Mouse (Mus musculus): ENCODE data around the gene Agbl4. TPM values are rescaled to one million over a fixed set of nuclear protein-coding genes. Genes with fewer than 3 reads are reported as not detected.

Agbl4 gene
- total RNA-seq (2022) = under 1 TPM; 0.20 to 0.72 (median 0.42) TPM

GRCm38 (mm10) chr4:110397618-110398045 lies at the start of gene Agbl4:
Gene Agbl4 (plus strand): TSS chr4:110397661.
- peak; percentile 3 for DNase-seq (ENCODE audit: low spot score)

- no peak for DNase-seq (ENCODE audit: low spot score)
These were observed 46.6 kb upstream of the Agbl4 start for GRCm38 (mm10) chr4:110350856-110351177.

DNA sequence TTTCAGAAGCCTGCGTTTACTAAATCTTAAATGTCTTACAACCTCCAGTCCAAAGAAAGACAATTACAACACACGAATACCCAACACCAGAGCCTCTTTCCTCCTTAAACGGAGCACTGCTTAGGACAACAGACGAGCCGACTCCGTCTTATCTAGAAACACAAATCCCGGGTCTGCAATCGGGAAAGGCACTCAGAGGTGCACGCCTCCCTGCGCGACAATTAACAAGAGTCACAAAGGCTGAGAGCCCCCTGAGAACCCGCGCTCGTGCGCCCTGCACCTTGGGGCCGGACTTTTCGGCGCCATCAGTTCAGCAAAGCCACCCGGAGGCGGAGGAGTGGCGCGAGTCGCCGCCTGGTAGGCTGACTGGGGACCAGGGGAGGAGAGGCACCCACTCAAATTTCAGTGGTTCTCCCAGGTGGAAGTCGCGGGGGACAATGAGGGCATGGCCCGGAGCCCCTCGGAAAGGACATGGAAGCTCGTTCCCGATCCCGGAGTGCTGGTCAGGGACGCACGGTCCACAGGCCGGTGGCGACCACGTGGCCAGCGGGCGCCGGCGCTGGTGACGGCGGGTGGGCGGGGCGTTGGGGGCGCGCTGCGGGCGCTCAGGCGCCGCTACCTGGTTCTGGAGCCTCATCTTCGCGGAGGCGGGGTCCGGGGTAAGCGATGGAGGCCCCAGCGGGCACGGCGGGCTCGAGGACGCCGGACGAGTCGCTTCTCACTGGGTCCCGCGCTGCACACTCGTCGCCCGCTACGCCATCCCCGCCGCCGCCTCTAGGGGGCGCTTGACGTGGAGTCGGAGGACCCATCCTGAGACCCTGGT lies 46.1 kb upstream of the Agbl4 start, which contains the start of gene Elavl4:
Elavl4 (minus strand) TSS at position 732 of the 823 bp plus-strand sequence.
- DNase-seq (ENCODE audit: low spot score) = peak; percentile 1

DNA sequence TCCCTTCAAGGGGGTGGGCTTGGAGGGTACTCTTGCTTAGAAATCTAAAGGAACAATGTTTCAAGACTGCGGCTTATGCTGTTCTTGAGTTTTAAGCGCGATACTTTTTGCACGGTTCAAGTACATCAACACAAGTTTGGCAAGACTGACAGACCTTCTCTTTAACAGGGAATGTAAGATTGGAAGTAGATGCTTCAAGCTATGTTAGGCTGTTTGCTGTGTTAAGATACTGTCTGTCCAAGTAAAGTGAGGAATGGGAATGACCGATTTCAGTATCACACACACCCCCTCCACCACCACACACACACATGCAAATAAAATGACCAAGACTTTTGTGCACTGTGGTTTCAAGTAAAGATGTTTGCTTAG lies 45.5 kb upstream of the Agbl4 start:
- no peak for DNase-seq (ENCODE audit: low spot score)

DNA sequence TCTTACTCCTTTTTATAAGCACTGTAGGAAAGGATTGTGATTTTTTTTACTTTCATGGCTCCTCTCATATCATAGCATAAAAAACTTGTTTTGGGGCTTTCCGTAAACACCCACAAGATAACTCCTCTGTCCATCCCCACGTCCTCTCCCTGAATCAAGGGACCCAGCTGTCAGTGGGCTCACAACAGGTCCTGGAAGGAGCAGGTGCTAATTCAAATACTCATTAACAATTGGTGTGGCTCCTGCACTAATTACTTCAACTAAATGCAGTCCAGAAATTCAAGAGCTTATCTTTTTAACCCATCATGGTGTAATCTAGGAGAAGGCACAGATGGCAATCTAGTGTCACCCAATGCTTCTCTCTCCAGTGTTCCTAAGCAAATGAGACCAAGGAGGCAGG lies 36.9 kb upstream of the Agbl4 start:
- no peak for DNase-seq (ENCODE audit: low spot score)

DNA sequence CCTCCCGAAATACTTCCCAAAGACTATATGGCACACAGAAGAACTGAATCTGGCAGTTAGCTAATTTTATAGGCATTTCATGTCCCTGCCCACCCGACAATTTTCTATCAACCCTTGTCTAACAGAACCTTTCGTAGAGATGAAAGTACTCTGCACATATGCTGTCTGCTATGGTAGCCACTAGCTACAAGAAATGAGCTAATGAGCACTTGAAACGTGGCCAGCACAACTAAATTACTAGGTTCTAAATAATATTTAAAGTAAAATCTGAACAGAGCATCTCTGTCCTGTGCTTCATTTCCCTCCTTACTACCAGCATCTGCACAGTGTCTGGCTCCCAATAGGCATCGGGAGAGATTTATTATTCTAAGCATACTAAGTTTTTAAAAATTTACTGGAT lies 1.2 kb upstream of the Agbl4 start:
- no peak for DNase-seq (ENCODE audit: low spot score)

- DNase-seq (ENCODE audit: low spot score) = peak; percentile 11
These were observed 22.8 kb downstream of the Agbl4 start for GRCm38 (mm10) chr4:110420306-110420705.

DNA sequence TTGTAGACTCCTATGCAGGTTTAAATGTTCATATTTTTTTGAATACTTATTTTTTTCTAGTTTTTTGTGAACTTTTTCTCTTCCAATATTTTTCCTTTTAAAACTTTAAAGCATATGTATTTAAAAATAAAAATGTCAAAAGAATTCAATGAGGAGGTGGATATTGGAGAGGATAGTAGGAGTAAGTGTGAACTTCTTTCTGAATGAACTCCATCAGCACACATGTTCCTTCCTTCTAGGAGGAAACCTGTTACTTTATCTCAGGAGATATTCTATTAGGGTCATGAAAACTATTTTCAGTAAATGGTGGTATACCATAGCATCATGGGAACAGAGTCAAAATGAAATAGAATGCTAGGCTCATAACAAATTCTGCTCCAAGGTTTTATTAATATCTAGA lies 30.2 kb downstream of the Agbl4 start:
- DNase-seq (ENCODE audit: low spot score) = no peak

DNA sequence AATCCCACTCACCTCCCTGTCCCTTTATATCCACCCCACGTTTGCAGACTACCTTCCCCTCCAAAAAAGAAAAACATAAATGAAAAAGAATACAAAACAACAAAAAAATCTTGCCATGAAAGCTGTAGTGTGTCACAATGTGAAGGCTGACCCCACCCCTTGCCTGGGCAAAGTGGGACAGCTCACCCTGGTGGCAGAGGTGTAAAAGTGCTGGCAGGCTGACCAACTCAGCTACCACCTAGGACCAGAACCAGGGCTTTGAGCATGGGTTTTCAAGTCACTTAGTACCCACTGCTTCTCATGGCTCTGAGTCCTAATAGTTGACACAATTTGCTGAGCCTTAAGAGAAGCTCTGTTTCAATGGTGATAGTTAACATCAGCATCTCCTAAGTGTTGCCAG lies 96.9 kb downstream of the Agbl4 start:
- DNase-seq (ENCODE audit: low spot score) = no peak

GRCm38 (mm10) chr4:110529804-110530203 lies 132.3 kb downstream of the Agbl4 start:
- no peak for DNase-seq (ENCODE audit: low spot score)

DNA sequence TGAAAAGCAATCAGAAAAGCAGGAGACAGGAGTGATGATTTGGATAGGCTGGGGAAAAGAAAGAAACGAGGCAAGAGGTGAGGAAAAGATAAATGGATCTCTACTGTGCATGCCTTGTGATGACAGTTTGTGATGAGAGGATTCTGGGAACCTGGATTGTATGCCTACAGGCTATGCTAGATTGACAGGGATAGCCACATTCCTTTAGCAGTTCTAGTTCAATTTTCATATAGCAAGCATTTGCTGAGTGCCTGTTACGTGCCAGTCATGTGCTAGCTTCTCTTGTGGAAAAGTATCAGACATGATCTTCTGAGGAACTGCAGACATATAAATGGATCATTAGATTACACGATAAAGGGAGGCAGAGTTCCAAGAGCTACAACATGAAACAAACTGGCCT lies 151.8 kb downstream of the Agbl4 start:
- no peak for DNase-seq (ENCODE audit: low spot score)

- DNase-seq (ENCODE audit: low spot score) = no peak
These were observed 200.3 kb downstream of the Agbl4 start for GRCm38 (mm10) chr4:110597726-110598283.

DNA sequence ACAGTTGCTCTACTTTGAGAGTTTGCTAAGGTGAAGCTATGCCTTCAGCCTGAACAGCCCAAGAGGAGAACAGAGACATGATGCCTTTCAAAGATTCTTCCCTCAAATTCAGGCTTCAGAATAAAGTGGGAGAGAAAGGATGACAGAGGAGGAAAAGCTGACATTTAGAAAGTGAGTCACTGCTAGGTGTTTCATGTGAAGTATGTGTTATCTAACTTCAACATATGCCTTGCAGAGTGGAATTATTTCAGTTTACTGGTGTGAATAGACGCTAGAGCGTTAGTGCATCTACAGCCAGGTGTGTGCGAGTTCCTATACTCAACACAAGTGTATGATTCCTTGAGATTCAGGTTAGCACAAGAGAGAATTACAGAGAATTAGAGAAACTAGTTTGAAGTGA lies 244.0 kb downstream of the Agbl4 start:
- DNase-seq (ENCODE audit: low spot score) = no peak

DNA sequence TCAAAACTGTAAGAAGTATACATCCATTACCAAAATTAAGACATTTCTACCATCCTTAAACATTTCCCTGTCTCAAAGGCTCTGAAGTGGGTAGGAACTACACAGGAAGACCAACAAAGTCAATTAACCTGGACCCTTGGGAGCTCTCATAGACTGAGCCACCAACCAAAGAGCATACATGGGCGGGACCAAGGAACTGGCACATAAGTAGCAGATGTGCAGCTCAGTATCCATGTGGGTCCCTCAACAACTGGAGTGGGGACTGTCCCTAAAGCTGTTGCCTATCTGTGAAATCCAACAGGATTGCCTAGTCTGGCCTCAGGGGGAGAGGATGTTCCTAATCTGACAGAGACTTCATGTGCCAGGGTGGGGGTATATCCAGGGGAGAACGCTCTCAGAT lies 265.5 kb downstream of the Agbl4 start:
- no peak for DNase-seq (ENCODE audit: low spot score)

- DNase-seq (ENCODE audit: low spot score) = no peak
These were observed 276.7 kb downstream of the Agbl4 start for GRCm38 (mm10) chr4:110674121-110674520.

GRCm38 (mm10) chr4:110735141-110735540 lies 337.7 kb downstream of the Agbl4 start:
- no peak for DNase-seq (ENCODE audit: low spot score)

DNA sequence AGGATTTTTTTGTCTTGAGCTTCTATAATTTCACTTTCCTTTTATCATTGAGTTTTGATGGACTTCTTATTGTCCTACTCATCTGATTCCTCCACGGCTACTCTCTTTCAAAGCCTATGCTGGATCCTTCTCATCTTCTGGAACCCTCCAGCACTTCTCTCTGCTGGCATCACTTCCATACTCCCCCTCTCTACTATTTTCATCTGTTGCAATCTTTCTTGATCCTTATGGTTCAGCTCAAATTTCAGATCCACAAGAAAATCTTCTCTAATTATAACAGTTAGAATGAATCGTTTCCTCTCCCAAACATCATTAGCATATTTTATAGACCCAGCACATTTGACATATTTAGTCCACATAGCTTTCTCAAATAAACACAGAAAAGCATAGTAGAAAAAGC lies 360.5 kb downstream of the Agbl4 start:
- DNase-seq (ENCODE audit: low spot score) = no peak

DNA sequence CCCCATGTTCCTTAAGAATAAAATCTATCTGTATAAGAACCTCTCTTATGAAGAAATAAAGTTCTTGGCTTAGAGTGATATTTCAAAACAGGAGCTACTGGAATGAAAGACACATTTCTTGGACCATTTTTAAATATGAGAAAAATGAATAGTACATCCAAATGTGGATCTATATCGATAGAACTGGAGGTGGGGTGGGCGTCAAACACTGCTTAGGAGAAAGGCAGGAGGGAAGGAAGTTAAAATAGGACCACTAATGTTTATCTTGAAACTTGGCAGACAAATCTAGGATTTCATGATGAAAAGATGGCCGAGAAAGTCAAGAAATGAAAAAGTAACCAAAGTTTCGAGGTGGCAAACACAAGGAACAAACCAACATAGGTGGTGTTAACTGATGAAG lies 391.1 kb downstream of the Agbl4 start:
- DNase-seq (ENCODE audit: low spot score) = no peak

- DNase-seq (ENCODE audit: low spot score) = no peak
These were observed 402.4 kb downstream of the Agbl4 start for GRCm38 (mm10) chr4:110799902-110800301.

DNA sequence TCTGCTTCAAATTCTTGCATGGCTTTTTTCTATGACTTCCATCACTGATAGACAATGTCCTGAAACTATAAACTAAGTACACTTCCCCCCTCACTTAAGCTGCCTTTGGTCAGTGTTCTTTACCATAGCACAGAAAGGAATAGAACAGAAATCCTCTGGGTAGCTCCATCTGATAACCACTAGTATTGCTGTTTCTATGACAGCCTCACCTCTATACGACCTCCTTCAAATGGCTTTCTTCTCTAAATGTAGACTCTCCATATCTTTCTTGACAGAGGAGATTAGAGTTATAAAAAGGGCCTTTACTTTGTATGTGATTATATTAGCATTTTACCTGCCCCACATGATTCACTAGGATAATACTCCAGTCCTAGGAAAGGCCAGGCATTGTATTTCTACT lies 413.5 kb downstream of the Agbl4 start:
- no peak for DNase-seq (ENCODE audit: low spot score)

GRCm38 (mm10) chr4:110832776-110833175 lies 435.3 kb downstream of the Agbl4 start:
- DNase-seq (ENCODE audit: low spot score) = no peak

GRCm38 (mm10) chr4:110879719-110880443 lies 482.4 kb downstream of the Agbl4 start:
- no peak for DNase-seq (ENCODE audit: low spot score)

DNA sequence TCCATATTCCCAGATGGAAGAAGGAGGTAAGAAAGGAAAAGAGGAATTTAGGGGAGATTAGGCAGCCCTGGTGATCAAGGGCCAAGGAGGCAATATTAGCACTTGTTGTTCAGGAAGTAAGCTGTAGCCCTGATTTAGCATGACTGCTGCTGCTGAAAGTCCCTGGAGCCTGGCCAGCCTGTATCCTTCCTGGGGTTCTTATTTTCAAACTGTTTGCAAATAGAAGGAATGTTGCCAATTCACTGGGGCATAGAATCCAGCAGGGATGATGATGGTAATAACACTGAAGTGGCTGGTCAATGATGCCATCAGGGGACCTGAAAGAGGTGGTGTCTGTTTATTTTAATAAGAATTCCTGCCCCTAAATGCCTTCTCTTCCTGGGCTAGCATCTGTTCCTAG lies 518.6 kb downstream of the Agbl4 start:
- DNase-seq (ENCODE audit: low spot score) = no peak

All from heart, adult 8-10 months (tissue).